ENCODE assay signal across 10 mouse cellular contexts in the genomic region with DNA sequence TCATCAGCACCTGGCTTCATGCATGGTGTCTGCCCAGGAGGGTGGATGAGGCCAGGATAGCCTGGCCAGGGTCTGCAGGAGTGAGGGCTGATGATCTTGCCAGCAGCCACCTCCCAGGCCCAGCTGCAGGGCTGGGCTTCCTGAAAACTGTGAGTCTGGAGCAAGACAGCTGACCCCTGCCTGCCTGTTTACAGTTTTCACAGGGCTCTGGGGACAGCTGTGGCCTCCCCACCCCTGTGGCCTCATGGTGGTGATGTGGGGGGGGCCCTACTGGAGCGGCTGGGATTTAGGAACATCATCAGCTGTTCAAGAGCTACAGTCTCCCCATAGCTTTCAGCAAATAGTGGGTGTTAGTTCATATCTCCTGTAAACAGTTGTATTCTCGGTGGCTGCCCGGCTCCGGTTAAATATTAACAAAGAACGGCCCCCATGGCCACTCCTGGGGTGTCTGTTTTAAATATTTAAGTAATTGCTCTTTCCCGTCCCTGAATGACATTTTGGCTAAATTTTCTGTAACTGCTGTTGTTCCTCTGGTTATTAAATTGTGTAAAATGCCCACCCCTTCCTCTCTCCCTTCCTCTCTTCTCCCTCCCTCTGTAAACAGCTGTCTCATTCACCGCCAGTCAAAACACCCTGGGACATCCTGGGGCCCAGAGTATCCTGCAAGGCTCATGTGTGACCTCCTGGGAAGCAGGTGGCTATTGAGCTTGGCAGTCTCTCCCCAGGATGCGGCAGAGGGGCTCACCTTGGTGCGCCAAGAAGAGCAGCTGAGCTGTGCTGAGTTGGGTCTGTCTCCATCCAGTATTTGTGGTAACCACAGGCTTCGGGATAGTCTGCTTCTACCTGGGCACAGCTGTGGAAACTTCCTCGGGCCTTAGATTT. TPM values are rescaled to one million over a fixed set of nuclear protein-coding genes. Genes with fewer than 3 reads are reported as not detected.
A peak's percentile ranks its signal among the peaks of the same experiment; 100 is the strongest.
DNase-seq lines count a peak whose midpoint lies in the region; ATAC-seq lines count a peak whose summit lies in the region.
"Had no signal": no experiment of that assay in that cellular context is flagged by ENCODE, and none has a peak within 500 bp of the region (broad histone marks: within the 10 kb centered on the region; RNA-seq: fewer than 3 reads in every experiment).

No protein-coding gene starts in this region.

- H3K36me3 ChIP-seq in embryonic facial prominence, embryonic 10.5 days (replicated peaks): no peaks in the 10 kb centered on the region
- no peaks in the 10 kb centered on the region for H3K36me3 ChIP-seq in kidney, embryonic 16.5 days (ENCODE audit: insufficient read depth, low read length)
- no peaks in the 10 kb centered on the region for H3K36me3 ChIP-seq in lung, embryonic 15.5 days
- no peaks in the 10 kb centered on the region for H3K36me3 ChIP-seq in forebrain, embryonic 13.5 days (ENCODE audit: poor library complexity, severe bottlenecking)
- H3K36me3 ChIP-seq in midbrain, embryonic 13.5 days: no peaks in the 10 kb centered on the region

- no peaks in the 10 kb centered on the region for H3K9me3 ChIP-seq in embryonic facial prominence, embryonic 10.5 days
- H3K9me3 ChIP-seq in kidney, embryonic 16.5 days (ENCODE audit: low read length): no peaks in the 10 kb centered on the region
- H3K9me3 ChIP-seq in lung, embryonic 15.5 days: no peaks in the 10 kb centered on the region
- no peaks in the 10 kb centered on the region for H3K9me3 ChIP-seq in forebrain, embryonic 13.5 days (replicated peaks)
- no peaks in the 10 kb centered on the region for H3K9me3 ChIP-seq in midbrain, embryonic 13.5 days

- 59% methylated on average over 11 of the region's 11 CpGs for WGBS in embryonic facial prominence, embryonic 10.5 days
- WGBS in kidney, embryonic 16.5 days: 46% methylated on average over 11 of the region's 11 CpGs
- 25% methylated on average over 11 of the region's 11 CpGs for WGBS in lung, embryonic 15.5 days
- 74% methylated on average over 11 of the region's 11 CpGs for WGBS in forebrain, embryonic 13.5 days
- WGBS in midbrain, embryonic 13.5 days: 64% methylated on average over 11 of the region's 11 CpGs

- no peak overlapping the region for H3K4me2 ChIP-seq in kidney, embryonic 16.5 days (replicated peaks; ENCODE audit: low read depth, low read length)
- H3K4me2 ChIP-seq in lung, embryonic 15.5 days: no peak overlapping the region
- no peak overlapping the region for H3K4me2 ChIP-seq in forebrain, embryonic 13.5 days
- H3K4me2 ChIP-seq in midbrain, embryonic 13.5 days (replicated peaks): no peak overlapping the region

- DNase-seq in embryonic facial prominence, embryonic 10.5 days (ENCODE audit: low spot score): no peak
- DNase-seq in gastrocnemius, postnatal 36 days: peak; percentile 43 to 65
- no peak for DNase-seq in adrenal gland, adult 8-10 months
- no peak for DNase-seq in layer of hippocampus, postnatal 14 days (ENCODE audit: low spot score in 2 of 2)

- no peak overlapping the region for H3K4me3 ChIP-seq in embryonic facial prominence, embryonic 10.5 days
- no peak overlapping the region for H3K4me3 ChIP-seq in kidney, embryonic 16.5 days (ENCODE audit: low read length)
- H3K4me3 ChIP-seq in lung, embryonic 15.5 days: no peak overlapping the region
- no peak overlapping the region for H3K4me3 ChIP-seq in forebrain, embryonic 13.5 days
- no peak overlapping the region for H3K4me3 ChIP-seq in midbrain, embryonic 13.5 days (replicated peaks)
- H3K4me3 ChIP-seq: megakaryocyte, embryonic 14.5 days had no signal

- H3K27me3 ChIP-seq in embryonic facial prominence, embryonic 10.5 days (replicated peaks; ENCODE audit: low read depth, poor library complexity, severe bottlenecking): no peaks in the 10 kb centered on the region
- H3K27me3 ChIP-seq in kidney, embryonic 16.5 days (ENCODE audit: insufficient read depth, low read length): no peaks in the 10 kb centered on the region
- no peaks in the 10 kb centered on the region for H3K27me3 ChIP-seq in lung, embryonic 15.5 days
- no peaks in the 10 kb centered on the region for H3K27me3 ChIP-seq in forebrain, embryonic 13.5 days
- no peaks in the 10 kb centered on the region for H3K27me3 ChIP-seq in midbrain, embryonic 13.5 days
- H3K27me3 ChIP-seq: megakaryocyte, embryonic 14.5 days; Patski had no signal

- intact Hi-C loops in gastrocnemius, postnatal 36 days (cut with DNase I): no loop called here

- H3K27ac ChIP-seq in embryonic facial prominence, embryonic 10.5 days (replicated peaks): peak overlapping the region; percentile 40
- peak overlapping the region; percentile 9; the same call in 1 of the 2 replicates for H3K27ac ChIP-seq in kidney, embryonic 16.5 days (ENCODE audit: low read length)
- 0 out of 2 replicates have a peak overlapping the region, but pooled peaks have one; percentile 10 for H3K27ac ChIP-seq in lung, embryonic 15.5 days
- no peak overlapping the region for H3K27ac ChIP-seq in forebrain, embryonic 13.5 days
- H3K27ac ChIP-seq in midbrain, embryonic 13.5 days: no peak overlapping the region

- peaks cover 11% of the 10 kb centered on the region for H3K4me1 ChIP-seq in embryonic facial prominence, embryonic 10.5 days
- H3K4me1 ChIP-seq in kidney, embryonic 16.5 days (ENCODE audit: insufficient read depth, low read length): peaks cover 8% of the 10 kb centered on the region
- H3K4me1 ChIP-seq in lung, embryonic 15.5 days: peaks cover 12% of the 10 kb centered on the region
- H3K4me1 ChIP-seq in forebrain, embryonic 13.5 days: no peaks in the 10 kb centered on the region
- no peaks in the 10 kb centered on the region for H3K4me1 ChIP-seq in midbrain, embryonic 13.5 days (replicated peaks)
- H3K4me1 ChIP-seq: megakaryocyte, embryonic 14.5 days had no signal

- H3K9ac ChIP-seq in kidney, embryonic 16.5 days (replicated peaks; ENCODE audit: low read length): no peak overlapping the region
- no peak overlapping the region for H3K9ac ChIP-seq in lung, embryonic 15.5 days
- H3K9ac ChIP-seq in forebrain, embryonic 13.5 days: no peak overlapping the region
- H3K9ac ChIP-seq in midbrain, embryonic 13.5 days (replicated peaks): no peak overlapping the region

- ATAC-seq in kidney, embryonic 16.5 days (ENCODE audit: low FRiP score, low TSS enrichment): peak; percentile 67; the same call in 1 of the 2 replicates
- peak; percentile 66; the same call in 1 of the 2 replicates for ATAC-seq in lung, embryonic 15.5 days (ENCODE audit: borderline replicate concordance, extremely low read depth, low FRiP score, low TSS enrichment)
- no peak for ATAC-seq in forebrain, embryonic 13.5 days
- no peak for ATAC-seq in midbrain, embryonic 13.5 days
- ATAC-seq: Patski had no signal

RNA-seq across cellular contexts. Expression of gene Pcsk6, which starts 57.9 kb away (rescaled TPM):
- 1.0 and 1.1 TPM in 2 replicates for polyA plus RNA-seq in embryonic facial prominence, embryonic 10.5 days (2016; fragmentation: Nextera tagmentation; extraction: Ambion mirVana)
- 10 to 100 TPM; 19.0 to 19.6 TPM for total RNA-seq in gastrocnemius, postnatal 36 days (2021)
- polyA plus RNA-seq in kidney, embryonic 16.5 days (2015; fragmentation: Nextera tagmentation; extraction: Ambion mirVana): 1.9 and 2.0 TPM in 2 replicates
- 7.6 and 9.2 TPM in 2 replicates for polyA plus RNA-seq in lung, embryonic 15.5 days (2015; fragmentation: Nextera tagmentation; extraction: Ambion mirVana)
- 1.1 TPM in 2 replicates for polyA plus RNA-seq in forebrain, embryonic 13.5 days (2015; fragmentation: Nextera tagmentation; extraction: Ambion mirVana)
- total RNA-seq in adrenal gland, adult 8-10 months (2022): 10 to 100 TPM; 10.7 to 18.4 (median 14.7) TPM
- total RNA-seq in layer of hippocampus, postnatal 14 days (2021): 10 to 100 TPM; 11.5 to 15.6 TPM
- polyA plus RNA-seq in midbrain, embryonic 13.5 days (2015; fragmentation: Nextera tagmentation; extraction: Ambion mirVana): 0.52 and 0.74 TPM in 2 replicates

Comparison
In these comparisons a context has a peak if more than half of its experiments do, and no peak if none do; other contexts are left out.
1. DNase-seq: peak in gastrocnemius, postnatal 36 days (2 of 2); none in embryonic facial prominence, embryonic 10.5 days (single experiment), adrenal gland, adult 8-10 months (single experiment) and layer of hippocampus, postnatal 14 days (0 of 2).
2. H3K27ac ChIP-seq: peak in embryonic facial prominence, embryonic 10.5 days (single experiment), kidney, embryonic 16.5 days (single experiment) and lung, embryonic 15.5 days (single experiment); none in forebrain, embryonic 13.5 days (single experiment) and midbrain, embryonic 13.5 days (single experiment).
3. ATAC-seq: peak in kidney, embryonic 16.5 days (single experiment) and lung, embryonic 15.5 days (single experiment); none in forebrain, embryonic 13.5 days (single experiment) and midbrain, embryonic 13.5 days (single experiment).